Mouse (Mus musculus) stomach, postnatal 0 days (tissue): Measurements from ENCODE around the gene A530016L24Rik.
A peak's percentile ranks its signal among the peaks of the same experiment; 100 is the strongest.

Experiments
- CTCF ChIP-seq: IDR thresholded peaks from 2 replicates; pipeline ENCODE4 v1.5.1; 2016; ENCODE audit warnings: antibody characterized with exemption, low read depth, mild to moderate bottlenecking, moderate library complexity
- EP300 ChIP-seq: optimal IDR thresholded peaks from 2 replicates; pipeline ENCODE3; 2016; ENCODE audit warnings: antibody characterized with exemption

DNA sequence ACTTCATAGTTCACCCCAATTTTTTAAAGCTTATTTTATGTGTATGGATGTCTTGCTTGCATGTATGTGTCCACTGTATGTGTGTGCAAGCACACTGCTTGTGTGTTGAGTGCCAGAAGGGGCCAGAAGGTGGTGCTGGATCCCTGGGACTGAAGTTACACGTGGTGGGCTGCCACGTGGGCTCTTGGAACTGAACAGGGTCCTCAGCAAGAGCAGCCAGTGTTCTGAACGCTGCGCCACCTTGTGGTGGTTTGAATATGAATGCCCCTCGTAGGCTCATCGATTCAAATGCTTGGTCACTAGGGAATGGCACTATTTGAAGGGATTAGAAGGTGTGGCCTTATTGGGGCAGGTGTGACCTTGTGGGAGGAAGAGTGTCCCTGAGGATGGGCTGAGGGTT is 38.4 kb upstream of the A530016L24Rik start:
- TF ChIP-seq CTCF (peak; percentile 77), EP300 (no peak)
